Mouse (Mus musculus) midbrain, embryonic 12.5 days (tissue): ENCODE data around the gene Arpc2. TPM values are rescaled to one million over a fixed set of nuclear protein-coding genes. Genes with fewer than 3 reads are reported as not detected.

Experiments used
- ATAC-seq: fragments of 200-750 bp; cut with Nextera tagmentation; 2 replicates; pipeline ENCODE4 v1.8.0; 2017; ENCODE audit warnings: low read depth, moderate TSS enrichment, moderate library complexity; ENCODE audit not compliant: low FRiP score
- H3K27ac ChIP-seq: fragments of 300-500 bp; sonication (generic); replicated peaks from 2 replicates; pipeline ENCODE4 v1.5.1; 2016; ENCODE audit warnings: mild to moderate bottlenecking
- H3K27me3 ChIP-seq: fragments of 300-500 bp; sonication (generic); 2 replicates; pipeline ENCODE4 v1.6.1; 2016; ENCODE audit warnings: mild to moderate bottlenecking
- H3K36me3 ChIP-seq: fragments of 300-500 bp; sonication (generic); 2 replicates; pipeline ENCODE4 v1.6.1; 2016
- H3K4me1 ChIP-seq: fragments of 300-500 bp; sonication (generic); 2 replicates; pipeline ENCODE4 v1.6.1; 2016
- H3K4me2 ChIP-seq: fragments of 300-500 bp; sonication (generic); replicated peaks from 2 replicates; pipeline ENCODE4 v1.6.1; 2016; ENCODE audit warnings: mild to moderate bottlenecking, moderate library complexity
- H3K4me3 ChIP-seq: fragments of 300-500 bp; sonication (generic); 2 replicates; pipeline ENCODE4 v1.5.1; 2016; ENCODE audit warnings: mild to moderate bottlenecking
- H3K9ac ChIP-seq: fragments of 300-500 bp; sonication (generic); replicated peaks from 2 replicates; pipeline ENCODE4 v1.6.1; 2016; ENCODE audit warnings: mild to moderate bottlenecking, moderate library complexity
- H3K9me3 ChIP-seq: fragments of 300-500 bp; sonication (generic); 2 replicates; pipeline ENCODE4 v1.6.1; 2016; ENCODE audit warnings: mild to moderate bottlenecking
- WGBS: fragments of 180-500 bp; shearing (Covaris S2); methylation state at CpG from one replicate; pipeline ENCODE4 v1.1.7; 2016; 5-methylcytosine and 5-hydroxymethylcytosine counted together
- polyA plus RNA-seq: library from polyadenylated mRNA; unstranded; fragments of >200 nt; fragmentation: Nextera tagmentation; extraction: Ambion mirVana; gene quantifications from 2 replicates; pipeline ENCODE4 v1.2.1, GENCODE M21; 2016

Gene Arpc2
- polyA plus RNA-seq, 1 experiment from 2014 or later: 363 TPM

DNA sequence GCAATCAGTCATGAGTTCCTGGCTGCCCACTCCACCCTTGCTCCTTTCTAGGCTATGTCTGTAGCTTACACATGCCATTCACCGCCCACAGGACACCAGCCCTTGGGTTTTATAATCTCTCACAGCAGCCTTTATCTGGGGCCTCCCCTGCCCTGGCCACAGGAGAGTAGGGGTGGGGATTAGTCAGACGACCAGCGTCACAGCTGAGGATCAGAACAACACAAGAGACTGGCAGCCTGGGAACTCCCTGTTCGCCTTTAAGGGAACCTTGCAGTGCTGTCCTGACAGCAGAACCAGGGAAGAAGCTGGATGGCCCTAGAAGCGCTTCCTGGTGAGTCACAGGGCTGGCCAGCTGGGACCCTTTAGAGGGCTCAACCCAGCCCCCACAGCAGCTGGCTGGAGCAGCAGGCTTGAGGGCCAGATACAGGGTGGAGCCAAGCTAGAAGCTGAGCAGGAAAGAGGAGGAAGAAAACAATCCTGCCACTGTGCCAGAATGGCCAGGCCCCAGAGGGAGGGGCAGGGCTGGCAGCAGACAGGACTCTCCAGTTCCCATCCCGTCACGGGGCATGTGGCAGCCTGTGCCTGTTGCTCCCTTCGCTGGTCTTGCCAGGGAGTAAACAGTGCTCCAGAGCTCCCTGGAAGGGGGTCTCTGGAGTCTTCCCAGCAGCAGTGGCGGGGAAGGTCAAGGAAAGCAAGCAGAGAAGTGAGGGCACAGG lies 59.7 kb downstream of the Arpc2 start:
- no peaks in the 10 kb centered on the region for H3K9me3 ChIP-seq
- H3K36me3 ChIP-seq: peaks cover 16% of the 10 kb centered on the region; the same call in 1 of the 2 replicates
- ATAC-seq: peak; percentile 76
- H3K27ac ChIP-seq: peak overlapping the region; percentile 79
- peaks cover 15% of the 10 kb centered on the region for H3K4me1 ChIP-seq
- H3K4me3 ChIP-seq: no peak overlapping the region
- peak overlapping the region; percentile 27; the same call in 1 of the 2 replicates for H3K4me2 ChIP-seq
- no peaks in the 10 kb centered on the region for H3K27me3 ChIP-seq
- 20% methylated on average over 9 of the region's 9 CpGs for WGBS
- peak overlapping the region; percentile 12 for H3K9ac ChIP-seq

DNA sequence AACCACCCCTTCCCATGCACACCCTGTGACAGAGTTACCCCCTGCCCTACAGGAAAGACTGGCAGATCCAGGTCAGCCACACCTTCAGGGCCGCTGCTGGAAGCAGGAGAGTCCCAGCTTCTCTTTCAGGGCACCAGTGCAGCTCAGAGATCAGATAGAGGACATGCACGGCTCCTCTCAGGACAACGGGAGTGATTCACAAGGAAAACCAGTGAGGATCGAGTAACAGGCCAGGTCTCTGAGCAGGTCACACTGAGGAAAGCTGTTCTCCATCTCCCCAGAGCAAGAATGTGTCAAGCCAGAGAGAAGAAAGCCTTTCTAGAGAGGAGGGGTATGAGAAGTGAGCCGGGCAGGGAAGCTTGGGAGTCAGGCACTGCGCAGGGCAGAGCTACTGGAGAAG lies 60.6 kb downstream of the Arpc2 start:
- ATAC-seq: no peak
- WGBS: 69% methylated on average over 6 of the region's 6 CpGs
- H3K4me1 ChIP-seq: peaks cover 15% of the 10 kb centered on the region
- H3K9me3 ChIP-seq: no peaks in the 10 kb centered on the region
- peaks cover 13% of the 10 kb centered on the region; the same call in 1 of the 2 replicates for H3K36me3 ChIP-seq
- no peaks in the 10 kb centered on the region for H3K27me3 ChIP-seq
- peak overlapping the region; percentile 79; the same call in 1 of the 2 replicates for H3K27ac ChIP-seq
- no peak overlapping the region for H3K4me3 ChIP-seq
- H3K4me2 ChIP-seq: no peak overlapping the region
- no peak overlapping the region; the same call in 1 of the 2 replicates for H3K9ac ChIP-seq

DNA sequence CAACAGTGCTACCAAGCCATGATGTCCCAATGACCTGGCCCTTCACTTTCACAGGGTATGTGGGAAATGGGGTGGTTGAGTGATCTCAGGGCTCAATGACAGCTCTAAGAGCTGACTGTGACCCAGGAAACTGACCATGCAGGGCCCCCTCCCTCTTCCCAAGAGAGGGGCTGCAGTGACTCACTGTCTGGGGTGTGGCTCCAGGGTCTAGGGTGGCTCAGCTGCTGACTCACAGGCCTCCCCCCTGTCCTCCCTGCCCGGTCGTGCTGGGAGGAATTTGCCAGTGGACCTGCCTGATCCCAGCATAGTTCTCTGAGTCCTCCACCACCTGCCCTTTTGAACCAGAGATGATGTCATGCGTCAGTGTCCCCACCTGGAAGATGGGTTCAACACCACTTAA lies 61.4 kb downstream of the Arpc2 start:
- H3K4me3 ChIP-seq: no peak overlapping the region
- H3K27me3 ChIP-seq: 0 out of 2 replicates have a peak, but pooled peaks cover 3% of the 10 kb centered on the region
- WGBS: 66% methylated on average over 3 of the region's 3 CpGs
- H3K9me3 ChIP-seq: no peaks in the 10 kb centered on the region
- H3K27ac ChIP-seq: no peak overlapping the region
- peaks cover 13% of the 10 kb centered on the region; the same call in 1 of the 2 replicates for H3K36me3 ChIP-seq
- H3K4me1 ChIP-seq: peaks cover 15% of the 10 kb centered on the region
- no peak overlapping the region for H3K9ac ChIP-seq
- no peak overlapping the region for H3K4me2 ChIP-seq
- ATAC-seq: no peak

DNA sequence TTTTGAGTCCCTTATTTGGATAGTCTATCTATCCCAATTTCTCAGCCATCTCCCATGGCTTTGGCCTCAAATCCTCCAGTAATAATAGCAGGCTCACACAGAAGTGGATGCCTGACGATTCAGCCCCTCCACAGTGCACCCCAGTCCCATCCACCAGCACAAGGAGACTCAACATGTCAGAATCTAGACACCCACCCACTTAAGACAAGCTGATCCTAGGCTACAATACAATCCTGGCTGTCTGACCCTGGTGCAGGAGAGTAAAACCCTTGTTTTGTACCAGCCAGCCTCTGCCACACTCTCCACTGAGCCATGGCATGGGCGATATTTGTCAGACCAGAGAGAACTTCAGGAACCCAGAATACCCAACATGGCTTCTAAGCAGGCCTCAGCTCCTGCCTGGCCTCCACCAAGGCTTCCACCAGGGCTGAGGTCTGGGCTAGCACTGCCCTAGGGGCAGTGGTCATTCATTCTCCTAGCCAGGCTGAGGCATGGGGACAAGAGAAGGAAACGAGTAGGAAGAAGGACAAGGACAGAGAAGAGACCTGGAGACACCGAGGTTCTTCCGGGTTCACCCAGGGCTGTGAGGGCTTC lies 62.4 kb downstream of the Arpc2 start:
- peaks cover 10% of the 10 kb centered on the region; the same call in 1 of the 2 replicates for H3K27me3 ChIP-seq

DNA sequence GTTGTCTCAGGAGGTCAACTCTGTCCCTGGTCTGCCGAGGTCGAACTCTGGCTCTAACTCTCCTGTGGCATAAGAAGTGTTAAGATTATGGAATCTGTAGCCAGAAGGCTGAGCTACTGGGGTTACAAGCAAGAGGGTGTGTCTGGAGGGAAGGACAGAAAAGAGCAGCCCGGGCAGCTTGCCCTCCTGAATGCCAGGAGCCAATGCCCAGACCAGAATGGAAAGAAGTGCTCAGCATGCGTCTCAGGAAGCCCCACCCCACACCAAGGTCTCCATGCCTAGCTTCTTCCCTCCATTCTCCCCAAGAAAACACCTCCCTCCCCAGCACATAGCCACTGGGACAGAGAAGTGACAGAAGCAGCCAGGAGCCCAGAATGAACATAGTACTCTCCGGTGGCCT lies 63.1 kb downstream of the Arpc2 start:
- Histone ChIP-seq H3K4me2 (no peak overlapping the region), H3K36me3 (peaks cover 4% of the 10 kb centered on the region; the same call in 1 of the 2 replicates), H3K4me1 (peaks cover 23% of the 10 kb centered on the region), H3K27ac (no peak overlapping the region), H3K9ac (no peak overlapping the region), H3K4me3 (no peak overlapping the region), H3K9me3 (no peaks in the 10 kb centered on the region), H3K27me3 (peaks cover 17% of the 10 kb centered on the region)
- WGBS: 79% methylated on average over 5 of the region's 5 CpGs
- no peak for ATAC-seq

More for the DNA sequence above, 62.4 kb downstream of the Arpc2 start:
- H3K4me3 ChIP-seq: no peak overlapping the region
- H3K4me1 ChIP-seq: peaks cover 16% of the 10 kb centered on the region
- H3K4me2 ChIP-seq: no peak overlapping the region
- no peaks in the 10 kb centered on the region for H3K9me3 ChIP-seq
- ATAC-seq: no peak
- WGBS: 84% methylated on average over 5 of the region's 5 CpGs
- no peak overlapping the region for H3K27ac ChIP-seq
- peaks cover 8% of the 10 kb centered on the region; the same call in 1 of the 2 replicates for H3K36me3 ChIP-seq
- no peak overlapping the region for H3K9ac ChIP-seq

DNA sequence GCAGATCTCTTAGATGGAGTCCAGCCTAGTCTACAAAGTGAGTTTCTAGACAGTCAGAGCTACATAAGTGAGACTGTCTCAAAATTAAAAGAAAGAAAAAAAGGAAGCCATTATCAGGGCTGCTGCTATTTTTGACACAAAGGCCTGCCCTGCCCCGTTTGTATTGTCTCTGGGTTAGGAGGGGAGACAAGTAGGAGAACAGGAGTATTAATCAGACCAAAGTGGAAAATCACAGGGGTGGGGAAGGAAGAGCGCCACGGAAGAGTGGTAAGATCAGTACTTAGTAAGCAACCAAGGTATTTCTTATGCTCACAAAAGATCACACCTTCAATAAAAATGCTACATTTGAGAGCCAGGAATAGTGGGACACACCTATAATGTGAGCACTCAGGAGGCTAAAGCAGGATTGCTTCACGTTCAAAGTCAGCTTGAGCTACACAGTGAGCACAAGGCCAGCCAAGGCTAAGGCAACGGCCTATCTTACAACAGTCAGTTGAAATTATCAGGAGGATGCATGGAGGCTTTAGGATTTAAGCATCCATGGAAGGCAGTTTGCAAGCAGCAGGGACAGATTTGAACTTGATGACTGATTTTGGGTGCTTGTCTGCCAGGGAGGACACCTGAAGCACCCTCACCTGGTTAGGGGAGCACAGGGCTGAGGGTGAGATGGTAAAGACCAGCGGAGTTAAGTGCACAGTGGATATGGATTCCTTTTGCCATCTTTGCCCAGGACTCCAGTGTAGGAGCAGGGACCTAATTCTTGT lies 64.6 kb downstream of the Arpc2 start:
- Histone ChIP-seq H3K27ac (no peak overlapping the region), H3K9me3 (no peaks in the 10 kb centered on the region), H3K27me3 (peaks cover 23% of the 10 kb centered on the region), H3K4me3 (no peak overlapping the region), H3K4me2 (no peak overlapping the region), H3K9ac (no peak overlapping the region), H3K4me1 (peaks cover 17% of the 10 kb centered on the region), H3K36me3 (peaks cover 4% of the 10 kb centered on the region; the same call in 1 of the 2 replicates)
- no peak for ATAC-seq
- WGBS: 90% methylated on average over 6 of the region's 6 CpGs

DNA sequence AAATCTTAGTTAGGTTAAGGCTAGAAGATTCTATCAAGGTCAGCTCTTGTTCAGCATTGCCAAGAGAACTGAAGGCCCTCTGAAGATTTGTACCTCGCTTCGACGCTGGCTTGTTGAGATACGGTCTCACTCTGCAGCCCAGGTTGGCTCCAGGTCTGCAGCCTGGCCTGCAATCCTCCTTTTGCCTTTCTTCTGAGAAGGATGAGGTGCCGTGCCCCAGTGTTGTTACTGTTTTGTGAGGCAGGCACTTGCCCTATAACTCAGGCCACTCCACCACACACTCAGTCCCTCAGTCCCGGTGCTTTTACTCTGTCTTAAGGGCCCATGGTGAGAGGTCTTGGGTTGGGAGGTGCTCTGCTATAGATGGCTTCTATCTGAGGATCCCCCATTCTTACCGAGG lies 66.3 kb downstream of the Arpc2 start:
- H3K36me3 ChIP-seq: no peaks in the 10 kb centered on the region
- no peak overlapping the region for H3K4me2 ChIP-seq
- WGBS: 95% methylated on average over 7 of the region's 7 CpGs
- H3K4me3 ChIP-seq: no peak overlapping the region
- no peak overlapping the region for H3K27ac ChIP-seq
- ATAC-seq: no peak
- no peaks in the 10 kb centered on the region for H3K9me3 ChIP-seq
- peaks cover 10% of the 10 kb centered on the region for H3K4me1 ChIP-seq
- H3K27me3 ChIP-seq: peaks cover 23% of the 10 kb centered on the region
- H3K9ac ChIP-seq: no peak overlapping the region

DNA sequence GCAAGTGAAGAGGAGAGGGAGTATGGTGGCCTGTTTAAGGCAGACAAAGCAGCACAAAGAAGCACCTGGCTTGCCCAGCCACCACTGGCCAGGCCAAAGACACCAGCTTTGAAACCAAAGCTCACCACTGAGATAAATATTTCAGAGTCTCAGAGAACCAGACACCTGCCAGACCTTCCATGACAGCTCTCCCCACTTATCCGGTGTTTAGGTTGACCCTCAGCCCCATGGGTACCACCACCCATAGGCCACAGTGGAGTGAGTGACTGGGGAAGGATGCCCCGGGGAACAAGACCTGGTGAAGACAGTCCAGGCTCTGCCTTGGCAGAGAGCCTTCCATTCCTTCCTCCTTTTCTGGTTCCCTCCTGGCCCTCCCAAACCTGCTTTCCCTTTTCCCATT lies 67.0 kb downstream of the Arpc2 start:
- Histone ChIP-seq H3K4me1 (peaks cover 10% of the 10 kb centered on the region), H3K4me3 (no peak overlapping the region), H3K4me2 (no peak overlapping the region), H3K9me3 (no peaks in the 10 kb centered on the region), H3K9ac (no peak overlapping the region), H3K27ac (no peak overlapping the region), H3K27me3 (peaks cover 23% of the 10 kb centered on the region), H3K36me3 (no peaks in the 10 kb centered on the region)
- WGBS: 88% methylated on average over 2 of the region's 2 CpGs
- ATAC-seq: no peak

DNA sequence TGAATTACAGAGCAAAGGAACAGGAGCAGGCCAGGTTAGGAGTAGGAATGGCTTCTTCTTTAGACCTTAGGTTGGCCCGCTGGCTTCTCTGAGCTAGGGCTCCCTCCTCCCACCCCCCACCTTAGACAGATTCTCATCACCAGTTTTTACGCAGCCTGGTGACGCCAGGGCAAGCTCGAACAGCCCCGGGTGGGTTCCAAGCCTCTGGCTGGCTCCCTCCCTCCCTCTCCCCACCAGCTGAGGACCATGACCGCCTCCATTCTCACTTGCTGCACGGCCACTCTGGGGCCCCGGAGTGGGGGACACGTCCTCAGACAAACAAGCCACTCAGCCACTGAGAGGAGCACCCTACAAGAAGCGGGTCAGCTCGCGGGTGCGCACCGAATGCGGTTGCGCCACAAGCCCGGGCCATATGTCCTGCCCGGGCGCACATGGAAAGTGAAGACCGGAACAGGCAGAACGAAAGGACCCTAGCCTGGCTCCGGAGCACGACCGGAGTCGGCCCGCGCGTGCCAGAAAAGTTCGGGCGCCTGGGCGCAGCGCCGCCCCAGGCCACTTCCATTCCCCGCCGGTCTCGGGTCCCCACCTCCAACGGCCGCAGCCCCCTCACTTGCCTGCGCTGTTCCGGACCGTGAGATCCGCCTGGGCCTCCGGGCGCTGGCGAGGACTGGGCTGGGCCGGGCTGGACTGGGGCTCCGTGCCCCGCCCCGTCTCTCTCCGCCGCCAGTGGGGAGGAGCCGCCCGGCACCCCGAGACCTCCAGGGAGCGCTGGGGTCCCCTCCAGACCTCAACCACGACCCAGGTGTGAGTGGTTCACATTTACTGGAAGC lies 67.8 kb downstream of the Arpc2 start:
- Histone ChIP-seq H3K4me1 (peaks cover 10% of the 10 kb centered on the region), H3K27me3 (peaks cover 23% of the 10 kb centered on the region), H3K36me3 (no peaks in the 10 kb centered on the region), H3K27ac (no peak overlapping the region), H3K4me3 (peak overlapping the region; percentile 48), H3K4me2 (peak overlapping the region; percentile 81), H3K9ac (peak overlapping the region; percentile 52), H3K9me3 (no peaks in the 10 kb centered on the region)
- under 1% methylated on average over 55 of the region's 56 CpGs for WGBS
- peak; percentile 54 for ATAC-seq

DNA sequence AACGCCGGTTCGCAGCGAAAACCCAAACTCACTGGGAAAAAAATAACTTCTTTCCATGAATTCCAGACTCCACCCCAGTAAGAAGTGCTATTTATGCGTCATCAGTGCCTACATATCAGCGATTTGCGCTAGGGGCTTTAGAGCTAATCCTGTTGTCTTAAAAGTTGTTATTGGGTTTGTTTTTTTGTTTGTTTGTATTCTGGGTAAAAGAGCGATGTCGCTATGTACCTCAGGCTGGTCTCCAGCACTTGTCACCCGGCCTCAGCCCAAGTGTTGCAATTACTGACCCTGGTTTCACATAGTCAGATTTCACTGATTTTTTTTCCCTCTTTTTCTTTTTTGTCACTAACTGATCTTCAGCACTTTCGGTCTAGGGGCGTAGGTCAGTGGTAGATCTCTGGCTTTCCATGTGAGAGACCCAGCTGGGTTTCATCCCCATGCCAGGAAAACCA lies 68.5 kb downstream of the Arpc2 start:
- Histone ChIP-seq H3K4me2 (peak overlapping the region; percentile 81), H3K36me3 (no peaks in the 10 kb centered on the region), H3K4me3 (peak overlapping the region; percentile 48), H3K27me3 (peaks cover 23% of the 10 kb centered on the region), H3K4me1 (peaks cover 10% of the 10 kb centered on the region), H3K27ac (no peak overlapping the region), H3K9me3 (no peaks in the 10 kb centered on the region), H3K9ac (peak overlapping the region; percentile 52; the same call in 1 of the 2 replicates)
- no peak for ATAC-seq
- WGBS: 9% methylated on average over 12 of the region's 12 CpGs

DNA sequence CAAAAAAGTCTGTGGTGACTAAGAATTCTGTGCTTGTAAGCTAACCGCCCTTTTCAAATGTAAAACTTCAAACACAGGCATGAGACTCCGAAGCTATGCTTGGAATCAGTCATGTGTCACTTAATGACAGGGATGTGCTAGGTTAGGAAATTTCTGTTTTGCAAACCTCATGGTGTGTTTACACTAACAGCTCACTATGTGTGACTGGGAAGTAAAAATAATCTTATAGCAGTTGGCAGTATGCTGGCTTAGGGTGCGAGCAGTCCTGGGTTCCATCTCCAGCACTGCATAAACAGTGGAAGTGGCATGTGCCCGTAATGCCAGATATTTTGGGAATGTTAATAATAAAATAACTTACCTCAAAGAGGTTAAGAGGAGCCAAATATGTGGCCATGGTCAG lies 69.1 kb downstream of the Arpc2 start:
- no peak for ATAC-seq
- Histone ChIP-seq H3K27me3 (peaks cover 23% of the 10 kb centered on the region), H3K27ac (no peak overlapping the region), H3K36me3 (no peaks in the 10 kb centered on the region), H3K4me1 (peaks cover 10% of the 10 kb centered on the region), H3K4me3 (no peak overlapping the region), H3K4me2 (no peak overlapping the region), H3K9ac (no peak overlapping the region), H3K9me3 (no peaks in the 10 kb centered on the region)
- 82% methylated on average over 4 of the region's 4 CpGs for WGBS
